Mouse (Mus musculus) spleen, adult 18-20 months (tissue): ENCODE measurements around the gene Parp8.

Experiments used
- DNase-seq, 2 experiments: peaks; one replicate each; pipeline ENCODE4 v3.0.0; 2022; ENCODE audit warnings: mixed read lengths in 2 of 2

The Parp8 gene

GRCm38 (mm10) chr13:117025226-117026067 lies at the start of gene Parp8:
Parp8 (minus strand) TSS chr13:117025537.
- DNase-seq: peak; percentile 32 to 57

DNA sequence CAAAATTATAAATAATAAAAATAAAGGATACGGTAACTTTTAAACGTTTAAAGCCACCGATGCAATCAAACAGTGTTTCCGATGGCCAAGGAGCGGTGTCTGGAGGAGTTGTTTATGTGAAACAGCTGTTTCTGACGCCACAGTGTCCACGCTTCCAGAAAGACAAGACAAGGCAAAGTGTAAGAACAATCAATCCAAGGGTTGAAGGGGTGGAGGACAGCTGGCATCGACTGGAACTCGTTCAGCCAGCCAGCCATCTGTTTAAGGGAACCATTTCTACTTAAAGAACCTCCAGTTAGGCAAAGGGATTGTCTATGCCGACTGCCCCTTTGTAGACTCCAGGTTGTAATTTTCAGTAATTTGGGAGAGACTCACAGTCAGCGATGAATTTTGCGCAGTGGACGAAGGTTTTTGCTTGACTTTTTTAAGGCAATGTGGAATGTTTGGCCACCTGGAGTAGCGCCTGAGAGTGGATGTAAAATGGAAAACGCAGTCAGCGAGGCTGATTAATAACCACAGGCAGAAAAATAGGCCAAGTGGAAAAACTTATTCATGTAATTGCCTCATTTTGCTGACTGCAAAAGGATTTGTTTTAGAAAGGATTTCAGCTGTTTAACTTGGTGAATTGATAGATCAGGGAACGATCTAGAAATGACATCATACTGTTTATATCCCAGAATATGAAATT lies 37.4 kb upstream of the Parp8 start:
- no peak for DNase-seq

DNA sequence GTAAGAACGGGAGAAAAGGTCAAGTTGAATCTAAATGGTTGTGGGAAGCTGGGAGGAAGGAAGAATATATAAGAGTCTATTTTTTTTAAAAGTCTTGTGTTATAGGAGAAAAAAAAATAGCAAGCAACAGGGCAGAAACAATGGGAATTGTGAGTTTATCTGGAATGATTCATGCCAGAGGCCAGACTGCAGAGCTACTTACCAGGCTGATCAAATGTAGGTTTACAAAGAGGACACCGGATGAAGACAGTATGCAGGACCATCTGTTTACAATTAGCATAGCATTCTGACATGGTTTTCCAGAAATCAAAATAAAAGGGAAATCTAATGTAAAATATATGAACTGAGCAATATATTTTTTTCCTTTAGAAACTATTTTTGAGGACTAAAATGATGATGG lies 31.1 kb upstream of the Parp8 start:
- no peak for DNase-seq

DNA sequence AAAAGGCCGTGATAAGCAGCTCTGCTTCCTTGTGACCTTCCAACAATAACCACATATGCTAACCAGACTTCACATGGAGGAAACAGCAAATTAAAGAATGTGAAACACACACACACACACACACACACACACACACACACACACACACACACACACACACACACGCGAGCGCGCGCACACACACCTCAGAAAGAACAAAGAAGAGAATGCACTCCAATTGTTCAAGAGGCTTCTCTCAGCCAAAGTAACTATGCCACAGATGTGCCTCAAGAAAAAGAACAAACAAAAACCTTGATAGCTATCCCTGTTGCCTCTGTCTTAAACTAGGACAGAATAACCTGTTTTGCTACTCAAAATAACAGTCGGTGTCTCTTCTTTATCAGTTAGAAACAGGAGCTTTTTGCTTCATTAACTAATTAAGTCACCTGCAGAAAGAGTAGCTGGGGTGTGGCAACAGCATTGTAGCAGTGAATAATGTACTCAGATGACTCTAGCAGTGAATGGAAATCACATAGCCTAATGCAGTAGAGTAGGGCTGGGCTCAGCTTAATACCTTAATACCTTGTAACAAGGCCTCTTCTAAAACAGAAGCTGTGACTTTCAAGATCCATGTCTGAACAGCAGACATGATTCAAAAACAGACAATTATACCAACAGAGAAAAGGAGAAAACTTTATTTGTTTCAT lies 29.6 kb upstream of the Parp8 start:
- DNase-seq: no peak

DNA sequence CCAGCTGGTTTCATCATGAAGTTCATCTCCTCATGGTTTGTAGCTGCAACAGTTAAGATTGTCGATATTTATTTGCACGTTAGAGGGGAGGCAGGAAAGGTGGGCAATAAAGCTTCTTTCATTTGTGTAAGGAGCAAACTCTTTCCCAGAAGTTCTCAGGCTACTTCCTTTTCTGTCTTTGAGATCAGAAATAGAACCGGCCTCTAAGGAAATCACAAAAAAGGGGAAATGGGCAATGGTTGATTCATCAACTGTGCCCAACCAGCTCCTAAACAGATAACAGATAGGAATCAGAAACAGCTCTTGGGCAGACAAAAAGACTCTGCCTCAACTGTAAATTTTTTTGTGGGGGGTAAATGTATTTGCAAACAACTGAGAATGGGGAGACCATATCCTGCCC lies 27.4 kb upstream of the Parp8 start:
- DNase-seq: no peak

- peak in 1 of 2 experiments; percentile 24 for DNase-seq
Observed at GRCm38 (mm10) chr13:117048541-117048971, 23.2 kb upstream of the Parp8 start.

- no peak for DNase-seq
Observed at GRCm38 (mm10) chr13:117043567-117043966, 18.2 kb upstream of the Parp8 start.

GRCm38 (mm10) chr13:117041021-117041420 lies 15.7 kb upstream of the Parp8 start:
- DNase-seq: no peak

DNA sequence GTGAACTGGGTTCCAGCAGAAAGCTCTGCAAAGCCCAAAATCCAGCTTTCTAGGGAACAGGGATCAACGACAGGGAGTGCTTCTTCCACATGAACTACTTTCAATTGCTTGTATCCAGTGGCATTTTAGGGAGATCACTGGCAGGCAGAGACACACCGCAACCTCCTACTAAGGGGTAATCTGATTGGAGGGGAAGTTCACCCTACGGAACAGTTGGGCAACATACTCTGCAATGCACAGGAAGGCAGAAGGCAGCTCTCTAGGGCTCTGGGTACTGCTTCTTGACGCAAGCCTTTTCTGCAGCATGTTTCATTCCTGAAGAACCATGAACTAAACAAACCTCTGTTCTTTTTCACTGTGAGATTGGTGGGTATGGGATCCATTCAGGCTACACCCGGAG lies 10.9 kb upstream of the Parp8 start:
- no peak for DNase-seq

GRCm38 (mm10) chr13:117035121-117035520 lies 9.8 kb upstream of the Parp8 start:
- DNase-seq: no peak

- DNase-seq: no peak
Observed at GRCm38 (mm10) chr13:117034676-117035075, 9.3 kb upstream of the Parp8 start.

GRCm38 (mm10) chr13:117033676-117034308 lies 8.5 kb upstream of the Parp8 start:
- DNase-seq: no peak

- no peak for DNase-seq
Observed at GRCm38 (mm10) chr13:117032402-117032801, 7.1 kb upstream of the Parp8 start.

GRCm38 (mm10) chr13:117031546-117031945 lies 6.2 kb upstream of the Parp8 start:
- DNase-seq: no peak

- DNase-seq: no peak
Observed at GRCm38 (mm10) chr13:117028221-117028620, 2.9 kb upstream of the Parp8 start.

GRCm38 (mm10) chr13:117027336-117027735 lies 2.0 kb upstream of the Parp8 start:
- no peak for DNase-seq

DNA sequence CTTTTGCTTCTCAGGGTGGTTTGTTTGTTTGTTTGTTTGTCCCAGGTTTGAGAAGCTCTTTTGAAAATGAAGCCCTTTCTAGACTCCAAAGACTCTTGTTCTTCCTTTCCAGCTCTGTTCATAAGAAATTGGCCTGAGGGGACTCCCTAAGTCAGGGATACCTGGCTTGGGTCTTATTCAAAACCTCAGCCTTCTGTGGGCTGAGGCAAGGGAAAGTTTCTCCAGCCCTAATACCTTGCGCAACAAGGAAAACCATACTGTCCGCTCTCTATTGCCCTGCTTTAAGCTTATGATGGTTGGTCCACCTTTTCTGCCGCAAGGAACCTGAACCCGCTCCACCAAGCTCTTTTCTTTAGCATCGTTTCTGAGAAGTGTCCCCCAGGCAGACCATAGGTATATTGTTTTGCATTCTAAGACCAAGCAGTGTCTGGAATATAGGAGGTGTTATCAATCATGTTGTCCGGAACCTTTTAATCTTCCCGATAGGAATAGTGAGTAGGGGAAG lies 991 bp upstream of the Parp8 start:
- DNase-seq: no peak

GRCm38 (mm10) chr13:117024916-117025225 lies 466 bp downstream of the Parp8 start:
- DNase-seq: no peak

GRCm38 (mm10) chr13:117024127-117024915 lies 1.0 kb downstream of the Parp8 start:
- peak; percentile 77 to 81 for DNase-seq

- DNase-seq: no peak
Observed at GRCm38 (mm10) chr13:117023346-117024050, 1.8 kb downstream of the Parp8 start.

GRCm38 (mm10) chr13:117020631-117021030 lies 4.7 kb downstream of the Parp8 start:
- no peak for DNase-seq
